Mouse (Mus musculus) embryonic stem cell, embryonic (primary cell): Measurements from ENCODE around the gene Slc4a1.

Experiments
- CTCF ChIA-PET, 4 experiments: fragments of 300-600 bp in 2 of 4; fragments of 350-600 bp in 2 of 4; sonication (Branson Sonifier 250); formaldehyde crosslinking; loops; one replicate each; lab custom pipeline; 2022; ENCODE audit warnings: inconsistent platforms in 2 of 4; lab: Charles Lee
- POLR2A ChIA-PET, 4 experiments: fragments of 300-600 bp in 2 of 4; fragments of 350-600 bp in 2 of 4; sonication (Branson Sonifier 250); formaldehyde crosslinking; loops; one replicate each; lab custom pipeline; 2022; ENCODE audit warnings: antibody characterized with exemption in 4 of 4, inconsistent platforms in 1 of 4; lab: Charles Lee

Gene Slc4a1

GRCm38 (mm10) chr11:102366103-102366502 lies at the start of gene Slc4a1:
Slc4a1 (minus strand) TSS chr11:102366203.
- POLR2A ChIA-PET = interaction anchor here in 2 of 4 experiments (0.5 to 3.1 kb wide), 3 partner anchors 10 to 44 kb away, joined by 8 to 24 read pairs (median 13); partner anchors contain the start of gene Slc25a39 (in 1 of the 2)
- CTCF ChIA-PET = interaction anchor here in 2 of 4 experiments (1.0 to 1.3 kb wide), 2 partner anchors 10 kb away, joined by 3 to 4 read pairs; no protein-coding TSS in a partner anchor

GRCm38 (mm10) chr11:102415034-102415802 lies 49.2 kb upstream of the Slc4a1 start:
- POLR2A ChIA-PET = interaction anchor here (0.6 to 35.7 kb wide), 17 partner anchors 8 to 165 kb away, joined by 3 to 1349 read pairs (median 4); partner anchors contain the start of genes Grn (in 2 of the 4), Ubtf (in 2 of the 4) and Slc25a39 (in 1 of the 4)
- CTCF ChIA-PET = interaction anchor here in 2 of 4 experiments (0.5 to 2.3 kb wide), 11 partner anchors 9 to 278 kb away, joined by 3 to 17 read pairs (median 4); partner anchors contain the start of gene Grn (in 2 of the 2)

GRCm38 (mm10) chr11:102413059-102413458 lies 47.1 kb upstream of the Slc4a1 start:
- ChIA-PET POLR2A (interaction anchor here (0.6 to 35.7 kb wide), 14 partner anchors 11 to 128 kb away, joined by 3 to 1349 read pairs (median 6); partner anchors contain the start of genes Grn (in 3 of the 4), Ubtf (in 2 of the 4) and Tmub2 (in 1 of the 4)), CTCF (interaction anchor here in 2 of 4 experiments (0.8 to 2.7 kb wide), 9 partner anchors 14 to 104 kb away, joined by 3 to 14 read pairs (median 6); partner anchors contain the start of genes Fam171a2 (in 1 of the 2) and Grn (in 1 of the 2))

- ChIA-PET POLR2A (interaction anchor here (0.6 to 35.7 kb wide), 21 partner anchors 12 to 163 kb away, joined by 3 to 1349 read pairs (median 5); partner anchors contain the start of genes Grn (in 3 of the 4), Tmub2 (in 3 of the 4), Ubtf (in 2 of the 4) and BC030867 (in 1 of the 4)), CTCF (interaction anchor here (0.6 to 2.7 kb wide), 32 partner anchors 14 to 515 kb away, joined by 3 to 14 read pairs (median 4); partner anchors contain the start of genes Grn (in 2 of the 4), Atxn7l3 (in 1 of the 4), BC030867 (in 1 of the 4) and Tmub2 (in 1 of the 4))
Observed at GRCm38 (mm10) chr11:102411704-102412103, 45.7 kb upstream of the Slc4a1 start.

GRCm38 (mm10) chr11:102411061-102411460 lies 45.1 kb upstream of the Slc4a1 start:
- CTCF ChIA-PET = interaction anchor here (0.5 to 4.5 kb wide), 35 partner anchors 14 to 515 kb away, joined by 3 to 62 read pairs (median 5); partner anchors contain the start of genes Grn (in 2 of the 4), Atxn7l3 (in 1 of the 4) and Tmub2 (in 1 of the 4)

GRCm38 (mm10) chr11:102410345-102410744 lies 44.3 kb upstream of the Slc4a1 start:
- ChIA-PET CTCF (interaction anchor here (0.6 to 4.5 kb wide), 20 partner anchors 20 to 162 kb away, joined by 3 to 62 read pairs (median 4); partner anchors contain the start of genes BC030867 (in 1 of the 4), Grn (in 1 of the 4) and Tmub2 (in 1 of the 4)), POLR2A (interaction anchor here (0.6 to 35.7 kb wide), 36 partner anchors 9 to 299 kb away, joined by 3 to 1349 read pairs (median 7); partner anchors contain the start of genes Grn (in 3 of the 4), Rundc3a (in 3 of the 4), Tmub2 (in 3 of the 4) and Ubtf (in 3 of the 4))

More at GRCm38 (mm10) chr11:102411061-102411460, 45.1 kb upstream of the Slc4a1 start:
- POLR2A ChIA-PET = interaction anchor here in 3 of 4 experiments (0.6 to 35.7 kb wide), 22 partner anchors 10 to 162 kb away, joined by 3 to 1349 read pairs (median 8); partner anchors contain the start of genes Tmub2 (in 3 of the 3), Ubtf (in 3 of the 3), Grn (in 2 of the 3) and Rundc3a (in 2 of the 3)

- POLR2A ChIA-PET = interaction anchor here (0.6 to 35.7 kb wide), 46 partner anchors 8 to 299 kb away, joined by 3 to 1349 read pairs (median 9); partner anchors contain the start of genes Grn (in 3 of the 4), Rundc3a (in 3 of the 4), Ubtf (in 3 of the 4) and Tmub2 (in 2 of the 4)
- CTCF ChIA-PET = interaction anchor here (0.6 to 4.5 kb wide), 18 partner anchors 21 to 166 kb away, joined by 3 to 62 read pairs (median 4); partner anchors contain the start of genes BC030867 (in 1 of the 4), Grn (in 1 of the 4) and Tmub2 (in 1 of the 4)
Observed at GRCm38 (mm10) chr11:102409795-102410330, 43.9 kb upstream of the Slc4a1 start.

GRCm38 (mm10) chr11:102408888-102409794 lies 43.1 kb upstream of the Slc4a1 start:
- ChIA-PET POLR2A (interaction anchor here (0.5 to 35.7 kb wide), 140 partner anchors 8 to 724 kb away, joined by 3 to 1349 read pairs (median 10); partner anchors contain the start of genes Ubtf (in 4 of the 4), Asb16 (in 3 of the 4), BC030867 (in 3 of the 4) and Fam171a2 (in 3 of the 4)), CTCF (interaction anchor here (0.6 to 4.5 kb wide), 28 partner anchors 13 to 484 kb away, joined by 3 to 62 read pairs (median 6); partner anchors contain the start of genes BC030867 (in 2 of the 4), Grn (in 1 of the 4) and Tmub2 (in 1 of the 4))

- ChIA-PET POLR2A (interaction anchor here (0.6 to 35.7 kb wide), 151 partner anchors 8 to 726 kb away, joined by 3 to 1349 read pairs (median 8); partner anchors contain the start of genes Rundc3a (in 4 of the 4), Ubtf (in 4 of the 4), Asb16 (in 3 of the 4) and BC030867 (in 3 of the 4)), CTCF (interaction anchor here (0.6 to 4.5 kb wide), 28 partner anchors 14 to 160 kb away, joined by 3 to 62 read pairs (median 4); partner anchors contain the start of genes BC030867 (in 2 of the 4), Grn (in 1 of the 4), Rundc3a (in 1 of the 4) and Tmub2 (in 1 of the 4))
Observed at GRCm38 (mm10) chr11:102408344-102408876, 42.4 kb upstream of the Slc4a1 start.

- ChIA-PET CTCF (interaction anchor here (0.5 to 4.5 kb wide), 29 partner anchors 13 to 225 kb away, joined by 3 to 62 read pairs (median 4); partner anchors contain the start of genes BC030867 (in 2 of the 4), Fam171a2 (in 1 of the 4), Grn (in 1 of the 4) and Rundc3a (in 1 of the 4)), POLR2A (interaction anchor here (0.5 to 35.7 kb wide), 178 partner anchors 8 to 726 kb away, joined by 3 to 1349 read pairs (median 7); partner anchors contain the start of genes Grn (in 4 of the 4), Rundc3a (in 4 of the 4), Ubtf (in 4 of the 4) and Asb16 (in 3 of the 4))
Observed at GRCm38 (mm10) chr11:102407834-102408215, 41.8 kb upstream of the Slc4a1 start, which contains the start of gene Slc25a39. Slc25a39 (minus strand) TSS chr11:102407946.

GRCm38 (mm10) chr11:102406900-102407833 lies 41.2 kb upstream of the Slc4a1 start:
- ChIA-PET CTCF (interaction anchor here (0.5 to 4.5 kb wide), 22 partner anchors 12 to 225 kb away, joined by 3 to 62 read pairs (median 4); partner anchors contain the start of genes BC030867 (in 1 of the 4), Fam171a2 (in 1 of the 4), Fzd2 (in 1 of the 4) and Grn (in 1 of the 4)), POLR2A (interaction anchor here (0.5 to 35.7 kb wide), 153 partner anchors 7 to 753 kb away, joined by 3 to 1349 read pairs (median 8); partner anchors contain the start of genes Grn (in 4 of the 4), Rundc3a (in 4 of the 4), Ubtf (in 4 of the 4) and Atxn7l3 (in 3 of the 4))

- ChIA-PET POLR2A (interaction anchor here (0.7 to 35.7 kb wide), 61 partner anchors 9 to 227 kb away, joined by 3 to 1349 read pairs (median 16); partner anchors contain the start of genes Ubtf (in 4 of the 4), BC030867 (in 3 of the 4), Rundc3a (in 3 of the 4) and Tmub2 (in 3 of the 4)), CTCF (interaction anchor here in 3 of 4 experiments (0.9 to 4.5 kb wide), 7 partner anchors 12 to 198 kb away, joined by 3 to 62 read pairs (median 9); partner anchors contain the start of genes BC030867 (in 1 of the 3), Fzd2 (in 1 of the 3) and Rundc3a (in 1 of the 3))
Observed at GRCm38 (mm10) chr11:102406401-102406800, 40.4 kb upstream of the Slc4a1 start.
